Mouse (Mus musculus): ENCODE results near the gene Cd302. TPM values are rescaled to one million over a fixed set of nuclear protein-coding genes. Genes with fewer than 3 reads are reported as not detected.

The Cd302 gene
- polyA plus RNA-seq, 1 experiment: 1.2 TPM

DNA sequence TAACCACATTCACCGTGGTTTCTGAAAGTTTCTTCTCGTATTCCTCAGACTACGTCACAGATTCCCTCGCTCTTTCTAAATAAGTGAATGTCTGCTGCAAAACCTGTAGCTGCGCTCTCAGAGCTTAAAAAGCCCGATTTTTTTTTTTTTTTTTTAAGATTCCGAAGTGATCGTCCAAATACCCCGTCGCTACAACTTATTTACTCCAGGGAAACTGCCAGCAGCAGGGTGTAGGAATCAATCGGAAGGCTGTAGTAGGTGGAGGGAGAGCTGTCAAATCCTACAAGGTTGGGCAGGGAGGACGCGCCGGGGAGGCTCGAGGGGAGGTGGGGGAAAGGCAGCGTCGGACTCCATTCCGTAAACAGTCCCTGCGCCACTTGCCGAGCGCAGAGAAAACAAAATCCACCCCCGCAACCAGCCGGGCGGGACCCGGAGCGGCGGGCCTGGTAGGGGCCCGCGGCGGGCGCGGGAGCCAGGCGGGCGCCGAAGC, 75.1 kb downstream of the Cd302 start:
- H3K4me3 ChIP-seq: peak overlapping the region; percentile 81
- peak overlapping the region; percentile 67 for H3ac ChIP-seq (ENCODE audit: control insufficient read depth, insufficient read length)
- H3K79me2 ChIP-seq (ENCODE audit: control insufficient read depth, insufficient read depth): peaks cover 42% of the 10 kb centered on the region
- no peak for TF ChIP-seq MAX (IDR thresholded peaks at IDR 0.05; ENCODE audit: low read depth)
- no peak for TF ChIP-seq POLR2AphosphoS2 (IDR thresholded peaks at IDR 0.05; ENCODE audit: insufficient read length, low read depth)
- TF ChIP-seq SRF (IDR thresholded peaks at IDR 0.05; ENCODE audit: control insufficient read depth, insufficient read length, low read depth): no peak
- TF ChIP-seq MYOG (IDR thresholded peaks at IDR 0.05; ENCODE audit: control insufficient read depth in 1 of 3, insufficient read depth in 1 of 3, insufficient read length in 2 of 3, low read depth in 2 of 3): no peak
- peaks cover 10% of the 10 kb centered on the region for H3K36me3 ChIP-seq (ENCODE audit: control insufficient read depth, insufficient read depth)
- H3K4me2 ChIP-seq (ENCODE audit: low read depth): peak overlapping the region; percentile 82
- H3K27me3 ChIP-seq (ENCODE audit: control insufficient read depth, insufficient read depth, insufficient read length): no peaks in the 10 kb centered on the region

GRCm38 (mm10) chr2:60205795-60206194, 78.5 kb downstream of the Cd302 start:
- no peak overlapping the region for H3ac ChIP-seq (ENCODE audit: control insufficient read depth, insufficient read length)
- no peak overlapping the region for H3K4me3 ChIP-seq
- H3K27me3 ChIP-seq (ENCODE audit: control insufficient read depth, insufficient read depth, insufficient read length): no peaks in the 10 kb centered on the region
- peaks cover 8% of the 10 kb centered on the region for H3K79me2 ChIP-seq (ENCODE audit: control insufficient read depth, insufficient read depth)
- peaks cover 4% of the 10 kb centered on the region for H3K36me3 ChIP-seq (ENCODE audit: control insufficient read depth, insufficient read depth)
- no peak for TF ChIP-seq MYOD1 (IDR thresholded peaks at IDR 0.05; ENCODE audit: control insufficient read depth in 1 of 3, insufficient read length in 2 of 3, low read depth in 2 of 3)
- no peak for TF ChIP-seq MYOG (IDR thresholded peaks at IDR 0.05; ENCODE audit: control insufficient read depth in 1 of 3, insufficient read depth in 1 of 3, insufficient read length in 2 of 3, low read depth in 2 of 3)
- H3K4me2 ChIP-seq (ENCODE audit: low read depth): no peak overlapping the region

GRCm38 (mm10) chr2:60204162-60204561, 80.1 kb downstream of the Cd302 start:
- Histone ChIP-seq H3K36me3 (ENCODE audit: control insufficient read depth, insufficient read depth) (peaks cover 4% of the 10 kb centered on the region), H3K4me2 (ENCODE audit: low read depth) (no peak overlapping the region), H3K79me2 (ENCODE audit: control insufficient read depth, insufficient read depth) (no peaks in the 10 kb centered on the region), H3K27me3 (ENCODE audit: control insufficient read depth, insufficient read depth, insufficient read length) (no peaks in the 10 kb centered on the region), H3K4me3 (no peak overlapping the region), H3ac (ENCODE audit: control insufficient read depth, insufficient read length) (no peak overlapping the region)
- TF ChIP-seq MYOD1 (IDR thresholded peaks at IDR 0.05; ENCODE audit: control insufficient read depth in 1 of 3, insufficient read length in 2 of 3, low read depth in 2 of 3): no peak
- TF ChIP-seq E2F4 (IDR thresholded peaks at IDR 0.05; ENCODE audit: insufficient read depth): no peak
- TF ChIP-seq MYOG (IDR thresholded peaks at IDR 0.05; ENCODE audit: control insufficient read depth in 1 of 3, insufficient read depth in 1 of 3, insufficient read length in 2 of 3, low read depth in 2 of 3): no peak
- no peak for TF ChIP-seq POLR2AphosphoS2 (IDR thresholded peaks at IDR 0.05; ENCODE audit: insufficient read length, low read depth)
- TF ChIP-seq TCF3 (IDR thresholded peaks at IDR 0.05; ENCODE audit: insufficient read length, low read depth): no peak
- TF ChIP-seq TCF12 (IDR thresholded peaks at IDR 0.05; ENCODE audit: insufficient read depth, poor library complexity, severe bottlenecking): no peak
- TF ChIP-seq REST (IDR thresholded peaks at IDR 0.05; ENCODE audit: insufficient read depth, insufficient read length): no peak
- no peak for TF ChIP-seq MAX (IDR thresholded peaks at IDR 0.05; ENCODE audit: low read depth)
- no peak for TF ChIP-seq CEBPB (IDR thresholded peaks at IDR 0.05; ENCODE audit: insufficient read depth, poor library complexity, severe bottlenecking)
- no peak for TF ChIP-seq POLR2A (IDR thresholded peaks at IDR 0.05; ENCODE audit: insufficient read length, low read depth)
- TF ChIP-seq USF1 (IDR thresholded peaks at IDR 0.05; ENCODE audit: low read depth): no peak
- TF ChIP-seq SRF (IDR thresholded peaks at IDR 0.05; ENCODE audit: control insufficient read depth, insufficient read length, low read depth): no peak

DNA sequence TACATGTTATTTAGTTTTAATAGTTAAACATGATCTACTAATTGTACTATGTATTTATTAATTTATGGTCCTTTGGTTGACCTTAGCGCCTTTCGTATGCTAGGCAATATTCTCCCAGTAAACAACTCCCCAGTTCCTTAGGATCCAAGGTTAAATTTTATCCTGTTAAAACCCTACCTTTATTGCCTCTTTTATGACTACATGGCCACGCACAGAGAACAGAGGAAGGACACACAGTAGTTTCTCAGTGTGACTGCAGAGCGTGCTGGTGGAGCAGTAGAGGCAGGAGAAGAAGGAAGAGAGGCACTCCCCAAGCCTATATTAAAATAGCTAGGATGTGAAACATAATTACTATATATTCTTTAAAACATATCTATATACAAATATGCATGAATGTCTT, 80.6 kb downstream of the Cd302 start:
- no peak overlapping the region for H3K4me3 ChIP-seq
- no peak for TF ChIP-seq REST (IDR thresholded peaks at IDR 0.05; ENCODE audit: insufficient read depth, insufficient read length)
- no peak for TF ChIP-seq POLR2AphosphoS2 (IDR thresholded peaks at IDR 0.05; ENCODE audit: insufficient read length, low read depth)
- TF ChIP-seq E2F4 (IDR thresholded peaks at IDR 0.05; ENCODE audit: insufficient read depth): no peak
- no peak for TF ChIP-seq TCF3 (IDR thresholded peaks at IDR 0.05; ENCODE audit: insufficient read length, low read depth)
- TF ChIP-seq TCF12 (IDR thresholded peaks at IDR 0.05; ENCODE audit: insufficient read depth, poor library complexity, severe bottlenecking): no peak
- no peak for TF ChIP-seq MYOD1 (IDR thresholded peaks at IDR 0.05; ENCODE audit: control insufficient read depth in 1 of 3, insufficient read length in 2 of 3, low read depth in 2 of 3)
- TF ChIP-seq SRF (IDR thresholded peaks at IDR 0.05; ENCODE audit: control insufficient read depth, insufficient read length, low read depth): no peak
- H3K79me2 ChIP-seq (ENCODE audit: control insufficient read depth, insufficient read depth): no peaks in the 10 kb centered on the region
- no peak overlapping the region for H3ac ChIP-seq (ENCODE audit: control insufficient read depth, insufficient read length)
- H3K36me3 ChIP-seq (ENCODE audit: control insufficient read depth, insufficient read depth): peaks cover 4% of the 10 kb centered on the region
- H3K4me2 ChIP-seq (ENCODE audit: low read depth): no peak overlapping the region
- no peaks in the 10 kb centered on the region for H3K27me3 ChIP-seq (ENCODE audit: control insufficient read depth, insufficient read depth, insufficient read length)

DNA sequence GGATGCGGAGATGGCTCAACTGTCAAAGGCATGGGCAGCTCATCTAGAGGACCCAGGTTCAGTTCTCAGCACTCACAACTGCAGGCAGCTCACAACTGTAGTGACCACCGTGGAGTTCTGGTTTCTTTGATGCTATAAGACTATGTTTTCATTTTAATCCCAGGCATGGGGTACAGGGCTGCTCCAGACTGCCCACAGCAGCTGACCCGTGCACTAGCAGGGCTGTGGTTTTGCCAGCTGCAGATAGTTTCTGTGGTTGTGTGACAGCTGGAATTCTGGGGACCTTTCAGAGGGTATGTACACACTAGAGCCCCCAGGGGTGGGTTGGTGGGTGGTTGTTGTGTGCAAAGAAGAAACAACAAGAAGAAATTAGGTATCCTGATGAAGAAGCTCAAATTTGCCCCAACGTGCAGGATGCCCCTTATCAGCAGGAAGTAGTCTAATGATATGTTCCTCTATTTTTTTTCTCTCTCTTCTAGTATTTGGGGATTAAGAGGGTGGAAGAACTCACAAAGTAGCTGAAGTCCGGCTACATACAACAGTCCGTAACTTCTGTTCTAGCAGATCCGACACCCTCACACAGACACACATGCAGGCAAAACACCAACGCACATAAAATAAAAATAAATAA, 81.3 kb downstream of the Cd302 start:
- Histone ChIP-seq H3K79me2 (ENCODE audit: control insufficient read depth, insufficient read depth) (no peaks in the 10 kb centered on the region), H3ac (ENCODE audit: control insufficient read depth, insufficient read length) (no peak overlapping the region), H3K4me2 (ENCODE audit: low read depth) (no peak overlapping the region), H3K36me3 (ENCODE audit: control insufficient read depth, insufficient read depth) (peaks cover 4% of the 10 kb centered on the region), H3K4me3 (no peak overlapping the region), H3K27me3 (ENCODE audit: control insufficient read depth, insufficient read depth, insufficient read length) (no peaks in the 10 kb centered on the region)
- TF ChIP-seq USF1 (IDR thresholded peaks at IDR 0.05; ENCODE audit: low read depth) (no peak), MYOD1 (IDR thresholded peaks at IDR 0.05; ENCODE audit: control insufficient read depth in 1 of 3, insufficient read length in 2 of 3, low read depth in 2 of 3) (peak in 2 of 3 experiments; percentile 31 to 64), MYOG (IDR thresholded peaks at IDR 0.05; ENCODE audit: control insufficient read depth in 1 of 3, insufficient read depth in 1 of 3, insufficient read length in 2 of 3, low read depth in 2 of 3) (peak in 2 of 3 experiments; percentile 37 to 66)

Other genes starting within 250 kb of the Cd302 start
- gene Baz2b, start 74.6 kb downstream of the Cd302 start, polyA plus RNA-seq (2012; fragmentation: generic; extraction: Trizol): 11.8 TPM
- gene March7, start 74.6 kb downstream of the Cd302 start, polyA plus RNA-seq (2012; fragmentation: generic; extraction: Trizol): 9.8 TPM
- gene Ly75, start 98.8 kb upstream of the Cd302 start, polyA plus RNA-seq (2012; fragmentation: generic; extraction: Trizol): 2.3 TPM